Mouse (Mus musculus) hematopoietic stem cell, adult 5-6 weeks (primary cell): ENCODE data around the gene Slc24a2. TPM values are rescaled to one million over a fixed set of nuclear protein-coding genes. Genes with fewer than 3 reads are reported as not detected.

ENCODE experiments used
- ATAC-seq, 2 experiments: fragments of 125-278 bp in 1 of 2; replicated peaks in 1 of 2; 2 replicates each; pipeline ENCODE4 v1.8.0; 2016 to 2017; ENCODE audit warnings: inconsistent platforms in 2 of 2, mild to moderate bottlenecking in 2 of 2, moderate number of reproducible peaks in 2 of 2, low read depth in 1 of 2, moderate TSS enrichment in 1 of 2; ENCODE audit not compliant: low FRiP score in 2 of 2, poor library complexity in 2 of 2, severe bottlenecking in 2 of 2, insufficient read depth in 1 of 2, low TSS enrichment in 1 of 2
- total RNA-seq: library from RNA; stranded (forward); fragments of 172-1452, 232-1000 nt; gene quantifications from 2 replicates; pipeline ENCODE4 v1.2.3, GENCODE M21; 2017

The Slc24a2 gene
- 0.10 TPM in 1 of 2 replicates, not detected in the other for total RNA-seq

- peak; percentile 25 to 27; a peak in 1 of 4 replicates for ATAC-seq
These were observed at the start of gene Slc24a2 for GRCm38 (mm10) chr4:87229960-87230551. Slc24a2 (minus strand) TSS chr4:87230477.

DNA sequence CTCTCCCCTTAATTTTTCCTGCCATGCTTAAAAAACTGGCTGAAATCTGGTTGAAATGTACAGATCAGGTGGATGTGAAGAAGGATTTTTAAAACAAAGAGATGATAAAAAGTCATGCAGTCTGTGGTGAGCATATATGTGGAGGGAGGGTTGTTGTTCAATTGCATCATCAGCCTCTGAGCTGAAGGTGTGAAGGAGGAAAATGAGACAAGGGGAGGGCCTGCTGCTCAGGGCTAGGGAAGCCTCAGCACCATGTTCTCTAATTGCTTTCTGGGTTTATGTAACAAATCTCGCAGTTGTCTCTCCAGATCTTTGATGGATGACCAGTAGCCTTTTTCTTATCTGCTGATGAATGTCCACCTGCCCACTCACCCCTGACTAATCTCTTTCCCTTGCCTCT lies 44.5 kb upstream of the Slc24a2 start:
- no peak for ATAC-seq

GRCm38 (mm10) chr4:87274276-87274675 lies 44.0 kb upstream of the Slc24a2 start:
- no peak for ATAC-seq

GRCm38 (mm10) chr4:87273476-87273875 lies 43.2 kb upstream of the Slc24a2 start:
- ATAC-seq = no peak

GRCm38 (mm10) chr4:87229224-87229959 lies 885 bp downstream of the Slc24a2 start:
- ATAC-seq = peak in 1 of 2 experiments; percentile 32; a peak in 2 of 4 replicates

- 0 out of 4 replicates have a peak, but pooled peaks of 1 of the 2 experiments have one; percentile 65 for ATAC-seq
These were observed 8.7 kb downstream of the Slc24a2 start for GRCm38 (mm10) chr4:87221586-87221985.

GRCm38 (mm10) chr4:87218196-87218595 lies 12.1 kb downstream of the Slc24a2 start:
- no peak for ATAC-seq

- ATAC-seq = no peak
These were observed 18.8 kb downstream of the Slc24a2 start for GRCm38 (mm10) chr4:87211344-87211978.

DNA sequence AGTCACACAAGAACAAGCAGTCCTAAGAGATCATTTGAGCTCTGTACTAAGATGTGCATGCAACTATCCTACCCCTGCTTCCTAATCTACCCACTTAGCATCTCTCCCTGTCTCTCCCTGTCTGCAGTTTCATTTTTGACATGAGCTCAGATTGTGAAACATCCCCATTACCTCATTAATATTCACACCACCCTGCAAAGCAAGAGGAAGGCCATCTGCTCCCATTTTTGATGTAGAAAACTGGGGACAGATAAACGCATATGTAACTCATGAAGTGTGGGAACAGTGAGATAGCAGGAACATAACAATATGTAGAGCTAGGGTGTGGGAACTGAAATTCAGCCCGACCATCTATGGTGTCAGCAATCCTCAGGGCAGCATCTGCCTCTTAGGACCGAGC lies 19.7 kb downstream of the Slc24a2 start:
- ATAC-seq = no peak

DNA sequence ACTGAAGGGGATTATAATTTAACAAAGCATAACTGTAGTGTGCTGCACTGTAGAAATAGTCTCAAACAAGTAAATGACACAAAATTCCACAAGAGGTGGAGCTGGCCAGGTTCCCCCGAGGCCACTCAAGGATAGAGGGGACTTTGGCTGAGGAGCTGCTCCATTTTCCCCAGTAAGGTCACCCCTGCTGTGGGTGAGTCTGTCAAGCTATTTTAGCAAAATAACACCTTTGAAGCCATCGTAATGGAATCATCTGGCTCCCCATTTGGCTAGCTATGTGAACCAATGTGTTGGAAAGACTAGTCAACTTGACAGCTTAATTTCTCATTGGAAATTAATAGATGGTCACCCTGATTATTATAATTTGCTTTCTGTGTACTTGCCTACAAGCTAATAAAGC lies 28.2 kb downstream of the Slc24a2 start:
- ATAC-seq = no peak

DNA sequence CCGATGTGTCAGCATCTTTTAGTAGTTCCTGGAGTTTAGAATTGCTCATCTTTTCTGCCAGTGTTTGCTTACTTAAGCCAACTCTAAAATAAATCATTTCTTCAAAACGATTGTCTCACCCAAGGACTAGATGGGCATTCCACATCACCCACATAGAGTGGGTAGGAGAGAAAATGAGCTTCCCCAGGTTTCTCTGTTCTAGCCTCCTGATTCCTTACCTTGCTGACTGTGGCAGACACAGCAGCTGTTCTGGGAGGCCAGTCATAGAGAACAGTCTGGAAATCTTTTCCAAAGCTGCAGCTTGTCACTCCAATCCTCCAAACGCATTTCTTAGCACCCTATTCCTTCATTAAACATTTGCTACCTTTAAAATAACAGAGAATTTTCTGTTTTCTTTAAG lies 29.0 kb downstream of the Slc24a2 start:
- ATAC-seq = no peak

- no peak for ATAC-seq
These were observed 45.9 kb downstream of the Slc24a2 start for GRCm38 (mm10) chr4:87184147-87184930.

- ATAC-seq = no peak
These were observed 53.2 kb downstream of the Slc24a2 start for GRCm38 (mm10) chr4:87177116-87177515.

DNA sequence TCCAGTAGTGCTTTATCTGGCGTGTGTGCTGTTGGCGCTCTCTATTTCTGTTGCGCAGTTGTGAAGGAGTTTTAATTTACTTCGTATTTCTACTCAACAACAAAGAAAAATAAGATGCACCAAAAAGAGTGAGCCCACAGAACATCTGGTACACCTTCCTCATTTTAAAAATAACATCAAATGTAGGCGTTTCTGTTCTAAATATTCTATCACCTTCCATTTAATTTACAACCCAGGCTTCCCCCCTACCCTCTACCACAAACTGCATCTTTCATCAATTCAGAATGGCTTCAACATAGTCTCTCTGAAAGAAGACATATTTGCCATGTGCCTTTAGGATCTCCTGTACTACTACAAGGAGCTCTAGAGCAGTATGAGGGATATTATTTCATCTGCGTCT lies 66.3 kb downstream of the Slc24a2 start:
- peak; percentile 4 to 25; a peak in 2 of 4 replicates for ATAC-seq

DNA sequence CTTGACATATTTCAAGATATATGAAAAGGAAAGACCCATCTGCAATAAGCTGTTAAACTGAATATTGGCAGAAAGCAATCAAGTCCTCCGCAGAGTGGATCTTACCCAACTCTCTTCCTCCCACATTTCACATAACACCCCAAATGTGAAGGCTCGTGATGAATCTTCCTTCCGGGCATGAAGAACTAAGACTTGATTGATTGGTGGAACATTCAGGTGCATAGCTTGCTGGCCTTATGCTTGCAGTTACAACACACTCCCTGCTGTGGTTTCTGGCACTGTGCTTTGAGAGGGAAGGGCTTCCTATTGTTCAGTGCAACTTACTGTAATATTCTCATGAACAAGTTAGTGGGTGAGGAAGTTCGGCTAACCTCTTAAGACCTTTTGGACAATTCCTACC lies 72.2 kb downstream of the Slc24a2 start:
- ATAC-seq = peak; percentile 64 to 67; a peak in 3 of 4 replicates

DNA sequence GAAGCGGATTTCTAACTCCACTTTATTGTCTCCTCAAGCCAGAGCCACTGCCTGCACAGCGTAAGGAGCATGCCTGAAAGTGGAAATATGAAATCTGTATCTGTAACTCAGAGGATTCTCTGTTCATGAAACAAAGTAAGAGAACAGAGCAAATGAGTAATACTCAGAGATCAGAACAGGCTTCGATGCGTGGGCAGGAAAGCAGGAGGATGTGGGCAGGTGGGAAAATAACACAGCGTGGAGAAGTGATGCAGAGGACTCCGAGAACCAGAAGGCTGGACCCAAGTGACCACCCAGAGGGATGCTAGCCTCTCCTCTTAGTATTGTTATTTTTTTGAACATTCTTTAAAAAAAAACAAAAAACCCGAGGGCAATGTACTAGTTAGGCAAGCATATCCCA lies 78.3 kb downstream of the Slc24a2 start:
- ATAC-seq = no peak

GRCm38 (mm10) chr4:87149584-87149983 lies 80.7 kb downstream of the Slc24a2 start:
- no peak for ATAC-seq
